Mouse (Mus musculus) liver, embryonic 14.5 days (tissue): ENCODE results near the gene Vsig10. TPM values are rescaled to one million over a fixed set of nuclear protein-coding genes. Genes with fewer than 3 reads are reported as not detected.
"Not testable (repeated sequence)": the region's sequence is repeated elsewhere in the genome, so short reads cannot be mapped to it uniquely, and the experiment has no call there.

Source experiments
- ATAC-seq: fragments of 200-750 bp; cut with Nextera tagmentation; 2 replicates; pipeline ENCODE4 v1.8.0; 2017; ENCODE audit warnings: moderate number of reproducible peaks, mild to moderate bottlenecking, moderate library complexity; ENCODE audit not compliant: insufficient read depth
- DNase-seq, 3 experiments: peaks; one replicate each; pipeline ENCODE4 v3.0.0-alpha.2; 2012 to 2013; ENCODE audit warnings: low read depth in 3 of 3, low spot score in 3 of 3
- H3K27ac ChIP-seq: fragments of 300-500 bp; sonication (generic); 2 replicates; pipeline ENCODE4 v1.5.1; 2014; ENCODE audit warnings: moderate library complexity, mild to moderate bottlenecking, control low read depth, inconsistent platforms
- H3K27me3 ChIP-seq: fragments of 300-500 bp; sonication (generic); 2 replicates; pipeline ENCODE4 v1.6.1; 2014; ENCODE audit warnings: mild to moderate bottlenecking, low read length, moderate library complexity; ENCODE audit not compliant: control insufficient read depth, insufficient read depth
- H3K36me3 ChIP-seq: fragments of 300-500 bp; sonication (generic); replicated peaks from 2 replicates; pipeline ENCODE4 v1.6.1; 2014; ENCODE audit warnings: low read depth; ENCODE audit not compliant: control insufficient read depth, insufficient read depth
- H3K4me1 ChIP-seq, 2 experiments: fragments of 200-500 bp in 1 of 2; fragments of 300-500 bp in 1 of 2; sonication (generic) in 1 of 2; replicated peaks; 2 replicates each; pipeline ENCODE4 v1.6.1; 2012 to 2014; ENCODE audit warnings: antibody characterized with exemption in 1 of 2, inconsistent platforms in 1 of 2, low read length in 1 of 2; ENCODE audit not compliant: control insufficient read depth in 2 of 2, insufficient read depth in 2 of 2
- H3K4me2 ChIP-seq: fragments of 300-500 bp; sonication (generic); 2 replicates; pipeline ENCODE4 v1.6.1; 2014; ENCODE audit warnings: low read depth, mild to moderate bottlenecking, control low read depth, moderate library complexity
- H3K4me3 ChIP-seq, 2 experiments: fragments of 200-500 bp in 1 of 2; fragments of 300-500 bp in 1 of 2; sonication (generic) in 1 of 2; 2 replicates each; pipeline ENCODE4 v1.5.1; 2012 to 2014; ENCODE audit warnings: low read depth in 2 of 2, low read length in 2 of 2, mild to moderate bottlenecking in 2 of 2, control low read depth in 1 of 2, inconsistent platforms in 1 of 2, moderate library complexity in 1 of 2; ENCODE audit not compliant: insufficient read depth in 1 of 2
- H3K9ac ChIP-seq: fragments of 300-500 bp; sonication (generic); replicated peaks from 2 replicates; pipeline ENCODE4 v1.6.1; 2014; ENCODE audit warnings: mild to moderate bottlenecking, control low read depth, moderate library complexity
- H3K9me3 ChIP-seq: fragments of 300-500 bp; sonication (generic); 2 replicates; pipeline ENCODE4 v1.6.1; 2016; ENCODE audit warnings: low read length, mixed read lengths; ENCODE audit not compliant: control insufficient read depth
- CTCF ChIP-seq: IDR thresholded peaks from 2 replicates; pipeline ENCODE4 v1.5.1; 2016; ENCODE audit warnings: antibody characterized with exemption, low read depth, control low read depth
- EP300 ChIP-seq: IDR thresholded peaks from 2 replicates; pipeline ENCODE4 v1.6.1; 2016; ENCODE audit warnings: antibody characterized with exemption, low read depth
- WGBS: fragments of 180-500 bp; shearing (Covaris S2); extraction: QIAGEN DNeasy Blood & Tissue Kit; methylation state at CpG from one replicate; pipeline ENCODE4 v1.1.7; 2014; ENCODE audit not compliant: insufficient replicate concordance; 5-methylcytosine and 5-hydroxymethylcytosine counted together
- polyA plus RNA-seq, 2 experiments: library from polyadenylated mRNA; depleted of rRNA in 1 of 2; stranded (reverse) in 1 of 2; unstranded in 1 of 2; fragments of >200 nt; fragmentation: Nextera tagmentation in 1 of 2; extraction: Ambion mirVana in 1 of 2; gene quantifications; 2 replicates each; pipeline versions ENCODE4 v1.2.1 to v1.2.3; 2012 to 2014

Gene Vsig10
- polyA plus RNA-seq, 2 experiments: 0.60 to 0.84 TPM

GRCm38 (mm10) chr5:117376331-117376761, 57.5 kb downstream of the Vsig10 start:
- DNase-seq (no peak), ATAC-seq (no peak)
- Histone ChIP-seq H3K9me3 (no peaks in the 10 kb centered on the region), H3K9ac (no peak overlapping the region), H3K36me3 (peaks cover 20% of the 10 kb centered on the region), H3K4me3 (no peak overlapping the region), H3K27ac (no peak overlapping the region), H3K27me3 (no peaks in the 10 kb centered on the region), H3K4me2 (no peak overlapping the region), H3K4me1 (no peaks in the 10 kb centered on the region)
- 81% methylated on average over 11 of the region's 11 CpGs for WGBS
- no peak for TF ChIP-seq EP300
- TF ChIP-seq CTCF: no peak

GRCm38 (mm10) chr5:117377731-117378130, 58.8 kb downstream of the Vsig10 start:
- H3K36me3 ChIP-seq: peaks cover 24% of the 10 kb centered on the region
- not testable (repeated sequence) for H3K9me3 ChIP-seq, H3K4me3 ChIP-seq, ATAC-seq, H3K27ac ChIP-seq, H3K4me2 ChIP-seq, DNase-seq, H3K9ac ChIP-seq, H3K27me3 ChIP-seq, H3K4me1 ChIP-seq
- 62% methylated on average over 14 of the region's 14 CpGs for WGBS

- Histone ChIP-seq H3K4me2 (no peak overlapping the region), H3K4me1 (no peaks in the 10 kb centered on the region), H3K27ac (no peak overlapping the region), H3K27me3 (no peaks in the 10 kb centered on the region), H3K9ac (no peak overlapping the region), H3K4me3 (no peak overlapping the region), H3K9me3 (no peaks in the 10 kb centered on the region), H3K36me3 (peaks cover 26% of the 10 kb centered on the region)
- no peak for TF ChIP-seq CTCF
- TF ChIP-seq EP300: no peak
- DNase-seq (no peak), ATAC-seq (no peak)
- WGBS: 73% methylated on average over 4 of the region's 4 CpGs
Observed at GRCm38 (mm10) chr5:117380199-117380598, 61.3 kb downstream of the Vsig10 start.

GRCm38 (mm10) chr5:117381785-117382184, 62.9 kb downstream of the Vsig10 start:
- Histone ChIP-seq H3K27ac (no peak overlapping the region), H3K4me3 (no peak overlapping the region), H3K9ac (no peak overlapping the region), H3K27me3 (no peaks in the 10 kb centered on the region), H3K9me3 (no peaks in the 10 kb centered on the region), H3K36me3 (peaks cover 30% of the 10 kb centered on the region), H3K4me1 (no peaks in the 10 kb centered on the region), H3K4me2 (no peak overlapping the region)
- no peak for DNase-seq
- no peak for ATAC-seq
- WGBS: 74% methylated on average over 7 of the region's 7 CpGs
- TF ChIP-seq EP300 (no peak), CTCF (no peak; the same call in 1 of the 2 replicates)

GRCm38 (mm10) chr5:117383198-117383597, 64.3 kb downstream of the Vsig10 start:
- 79% methylated on average over 12 of the region's 12 CpGs for WGBS
- Histone ChIP-seq H3K9ac (no peak overlapping the region), H3K4me3 (no peak overlapping the region), H3K4me1 (peaks cover 0 to 6% of the 10 kb centered on the region in 2 experiments; a peak in 3 of 4 replicates), H3K9me3 (no peaks in the 10 kb centered on the region), H3K4me2 (no peak overlapping the region), H3K36me3 (peaks cover 30% of the 10 kb centered on the region), H3K27ac (no peak overlapping the region), H3K27me3 (no peaks in the 10 kb centered on the region)
- ATAC-seq: no peak
- no peak for DNase-seq
- no peak for TF ChIP-seq CTCF
- TF ChIP-seq EP300: no peak
